Mouse (Mus musculus): Measurements from ENCODE around the gene L2hgdh. TPM values are rescaled to one million over a fixed set of nuclear protein-coding genes. Genes with fewer than 3 reads are reported as not detected.

The L2hgdh gene
- polyA plus RNA-seq, 1 experiment from 2014 or later = 18.4 TPM

DNA sequence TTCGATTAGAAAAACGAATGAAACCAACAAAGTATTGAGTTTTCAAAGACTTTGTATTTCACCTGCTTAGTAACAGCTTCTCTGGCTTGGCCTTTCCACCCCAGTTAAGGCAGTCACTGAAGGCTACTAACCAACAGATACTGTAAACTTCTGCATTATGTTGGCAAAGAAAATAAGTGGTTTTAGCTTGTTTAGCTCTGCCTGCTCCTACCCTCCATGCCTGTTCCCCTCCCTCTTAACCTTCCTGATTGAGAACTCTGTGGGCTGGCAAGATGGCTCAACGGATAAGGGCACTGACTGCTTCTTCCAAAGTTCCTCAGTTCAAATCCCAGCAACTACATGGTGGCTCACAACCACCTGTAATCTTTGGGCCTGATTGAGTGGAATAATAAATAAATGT lies 9.2 kb upstream of the L2hgdh start:
- Histone ChIP-seq H3K27me3 (ENCODE audit: control insufficient read depth, insufficient read depth, low read length) (no peaks in the 10 kb centered on the region), H3K4me2 (ENCODE audit: low read depth, low read length) (no peak overlapping the region; the same call in 1 of the 2 replicates), H3K4me1 (ENCODE audit: control insufficient read depth, insufficient read depth, low read length) (0 out of 2 replicates have a peak, but pooled peaks cover 2% of the 10 kb centered on the region), H3K9me3 (replicated peaks; ENCODE audit: control insufficient read depth, low read length) (no peaks in the 10 kb centered on the region), H3K9ac (ENCODE audit: low read length) (peak overlapping the region; percentile 46; the same call in 1 of the 2 replicates), H3K27ac (ENCODE audit: low read length) (peak overlapping the region; percentile 35), H3K36me3 (ENCODE audit: control insufficient read depth, insufficient read depth) (no peaks in the 10 kb centered on the region), H3K4me3 (ENCODE audit: low read length) (no peak overlapping the region)
- WGBS = 59% methylated on average over 3 of the region's 3 CpGs
- ATAC-seq (replicated peaks; ENCODE audit: extremely low read depth, insufficient read depth, low FRiP score) = no peak

- WGBS = 4% methylated on average over 2 of the region's 2 CpGs
- no peak overlapping the region for H3K4me3 ChIP-seq (ENCODE audit: low read length)
- H3K4me2 ChIP-seq (ENCODE audit: low read depth, low read length) = no peak overlapping the region; the same call in 1 of the 2 replicates
- H3K36me3 ChIP-seq (ENCODE audit: control insufficient read depth, insufficient read depth) = no peaks in the 10 kb centered on the region
- H3K9me3 ChIP-seq (replicated peaks; ENCODE audit: control insufficient read depth, low read length) = no peaks in the 10 kb centered on the region
- H3K27me3 ChIP-seq (ENCODE audit: control insufficient read depth, insufficient read depth, low read length) = no peaks in the 10 kb centered on the region
- no peak overlapping the region for H3K27ac ChIP-seq (ENCODE audit: low read length)
- H3K9ac ChIP-seq (ENCODE audit: low read length) = peak overlapping the region; percentile 46; the same call in 1 of the 2 replicates
- 0 out of 2 replicates have a peak, but pooled peaks cover 2% of the 10 kb centered on the region for H3K4me1 ChIP-seq (ENCODE audit: control insufficient read depth, insufficient read depth, low read length)
- peak; percentile 63; the same call in 1 of the 2 replicates for ATAC-seq (replicated peaks; ENCODE audit: extremely low read depth, insufficient read depth, low FRiP score)
Measured at GRCm38 (mm10) chr12:69733518-69733917, 8.8 kb upstream of the L2hgdh start.

DNA sequence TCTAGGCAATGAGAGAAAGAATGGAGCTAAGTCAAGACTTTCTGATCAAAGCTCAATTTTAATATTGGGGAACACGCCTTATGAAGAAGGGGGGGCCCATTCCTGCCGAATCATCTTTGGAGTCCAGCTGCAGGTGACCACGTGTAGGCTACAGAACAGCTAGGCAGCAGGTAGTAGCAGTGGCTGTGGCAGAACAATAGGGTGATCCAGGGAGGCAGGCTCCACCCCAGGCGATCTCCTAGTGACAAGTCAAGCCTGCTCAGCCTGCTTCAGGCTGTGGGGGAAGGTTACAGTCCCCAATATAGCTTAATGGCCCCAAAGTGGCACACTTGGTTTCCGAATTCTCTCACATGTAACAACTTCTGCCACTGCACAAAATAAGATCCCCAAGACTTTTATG lies 7.5 kb upstream of the L2hgdh start:
- Histone ChIP-seq H3K27me3 (ENCODE audit: control insufficient read depth, insufficient read depth, low read length) (no peaks in the 10 kb centered on the region), H3K4me1 (ENCODE audit: control insufficient read depth, insufficient read depth, low read length) (0 out of 2 replicates have a peak, but pooled peaks cover 2% of the 10 kb centered on the region), H3K27ac (ENCODE audit: low read length) (no peak overlapping the region), H3K9ac (ENCODE audit: low read length) (no peak overlapping the region), H3K4me3 (ENCODE audit: low read length) (no peak overlapping the region), H3K4me2 (ENCODE audit: low read depth, low read length) (no peak overlapping the region), H3K36me3 (ENCODE audit: control insufficient read depth, insufficient read depth) (no peaks in the 10 kb centered on the region), H3K9me3 (replicated peaks; ENCODE audit: control insufficient read depth, low read length) (no peaks in the 10 kb centered on the region)
- ATAC-seq (replicated peaks; ENCODE audit: extremely low read depth, insufficient read depth, low FRiP score) = no peak
- WGBS = 51% methylated on average over 5 of the region's 5 CpGs

DNA sequence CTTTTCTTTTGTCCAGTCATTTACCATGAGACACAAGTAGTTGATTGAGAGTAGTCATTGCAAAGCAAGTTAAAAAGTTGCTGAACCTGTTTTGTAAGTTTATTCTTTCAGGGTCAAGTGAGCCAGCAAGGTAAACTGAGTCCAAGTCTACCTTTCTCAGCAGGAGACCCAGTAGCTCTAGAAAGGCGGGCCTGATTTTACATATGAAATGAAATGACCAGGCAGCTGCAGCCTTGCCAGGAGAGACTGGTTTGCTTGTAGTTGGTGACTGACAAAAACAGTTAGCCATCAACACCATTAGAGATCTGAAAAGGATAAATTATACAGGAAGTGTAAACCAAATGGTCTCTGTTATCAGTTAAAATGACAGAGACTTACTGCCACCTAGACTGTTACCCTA lies 5.6 kb upstream of the L2hgdh start:
- H3K4me2 ChIP-seq (ENCODE audit: low read depth, low read length) = no peak overlapping the region
- H3K27me3 ChIP-seq (ENCODE audit: control insufficient read depth, insufficient read depth, low read length) = no peaks in the 10 kb centered on the region
- H3K9me3 ChIP-seq (replicated peaks; ENCODE audit: control insufficient read depth, low read length) = no peaks in the 10 kb centered on the region
- no peak for ATAC-seq (replicated peaks; ENCODE audit: extremely low read depth, insufficient read depth, low FRiP score)
- peaks cover 8% of the 10 kb centered on the region for H3K4me1 ChIP-seq (ENCODE audit: control insufficient read depth, insufficient read depth, low read length)
- H3K4me3 ChIP-seq (ENCODE audit: low read length) = no peak overlapping the region
- no peak overlapping the region for H3K27ac ChIP-seq (ENCODE audit: low read length)
- H3K36me3 ChIP-seq (ENCODE audit: control insufficient read depth, insufficient read depth) = no peaks in the 10 kb centered on the region
- 82% methylated on average over 1 of the region's 1 CpGs for WGBS
- no peak overlapping the region for H3K9ac ChIP-seq (ENCODE audit: low read length)

- no peak for ATAC-seq (replicated peaks; ENCODE audit: extremely low read depth, insufficient read depth, low FRiP score)
- Histone ChIP-seq H3K9me3 (replicated peaks; ENCODE audit: control insufficient read depth, low read length) (no peaks in the 10 kb centered on the region), H3K4me1 (ENCODE audit: control insufficient read depth, insufficient read depth, low read length) (peaks cover 9% of the 10 kb centered on the region), H3K4me2 (ENCODE audit: low read depth, low read length) (no peak overlapping the region), H3K9ac (ENCODE audit: low read length) (no peak overlapping the region), H3K27me3 (ENCODE audit: control insufficient read depth, insufficient read depth, low read length) (no peaks in the 10 kb centered on the region), H3K27ac (ENCODE audit: low read length) (no peak overlapping the region), H3K36me3 (ENCODE audit: control insufficient read depth, insufficient read depth) (no peaks in the 10 kb centered on the region), H3K4me3 (ENCODE audit: low read length) (no peak overlapping the region)
- WGBS = 81% methylated on average over 1 of the region's 1 CpGs
Measured at GRCm38 (mm10) chr12:69729246-69729645, 4.6 kb upstream of the L2hgdh start.

- H3K27ac ChIP-seq (ENCODE audit: low read length) = peak overlapping the region; percentile 87; the same call in 1 of the 2 replicates
- H3K4me1 ChIP-seq (ENCODE audit: control insufficient read depth, insufficient read depth, low read length) = peaks cover 16% of the 10 kb centered on the region
- no peaks in the 10 kb centered on the region for H3K27me3 ChIP-seq (ENCODE audit: control insufficient read depth, insufficient read depth, low read length)
- 3% methylated on average over 24 of the region's 24 CpGs for WGBS
- peaks cover 12% of the 10 kb centered on the region; the same call in 1 of the 2 replicates for H3K36me3 ChIP-seq (ENCODE audit: control insufficient read depth, insufficient read depth)
- ATAC-seq (replicated peaks; ENCODE audit: extremely low read depth, insufficient read depth, low FRiP score) = no peak
- H3K9me3 ChIP-seq (replicated peaks; ENCODE audit: control insufficient read depth, low read length) = peaks cover 4% of the 10 kb centered on the region
- peak overlapping the region; percentile 78 for H3K4me2 ChIP-seq (ENCODE audit: low read depth, low read length)
- H3K9ac ChIP-seq (ENCODE audit: low read length) = peak overlapping the region; percentile 79
- peak overlapping the region; percentile 72 for H3K4me3 ChIP-seq (ENCODE audit: low read length)
Measured at GRCm38 (mm10) chr12:69724018-69724710, 509 bp downstream of the L2hgdh start.

- Histone ChIP-seq H3K4me1 (ENCODE audit: control insufficient read depth, insufficient read depth, low read length) (peaks cover 16% of the 10 kb centered on the region), H3K36me3 (ENCODE audit: control insufficient read depth, insufficient read depth) (peaks cover 12% of the 10 kb centered on the region; the same call in 1 of the 2 replicates), H3K9me3 (replicated peaks; ENCODE audit: control insufficient read depth, low read length) (peaks cover 6% of the 10 kb centered on the region), H3K4me2 (ENCODE audit: low read depth, low read length) (peak overlapping the region; percentile 78; the same call in 1 of the 2 replicates), H3K27ac (ENCODE audit: low read length) (no peak overlapping the region), H3K9ac (ENCODE audit: low read length) (no peak overlapping the region), H3K27me3 (ENCODE audit: control insufficient read depth, insufficient read depth, low read length) (no peaks in the 10 kb centered on the region), H3K4me3 (ENCODE audit: low read length) (no peak overlapping the region; the same call in 1 of the 2 replicates)
- ATAC-seq (replicated peaks; ENCODE audit: extremely low read depth, insufficient read depth, low FRiP score) = no peak
- WGBS = 58% methylated on average over 2 of the region's 2 CpGs
Measured at GRCm38 (mm10) chr12:69723376-69723775, 1.3 kb downstream of the L2hgdh start.

DNA sequence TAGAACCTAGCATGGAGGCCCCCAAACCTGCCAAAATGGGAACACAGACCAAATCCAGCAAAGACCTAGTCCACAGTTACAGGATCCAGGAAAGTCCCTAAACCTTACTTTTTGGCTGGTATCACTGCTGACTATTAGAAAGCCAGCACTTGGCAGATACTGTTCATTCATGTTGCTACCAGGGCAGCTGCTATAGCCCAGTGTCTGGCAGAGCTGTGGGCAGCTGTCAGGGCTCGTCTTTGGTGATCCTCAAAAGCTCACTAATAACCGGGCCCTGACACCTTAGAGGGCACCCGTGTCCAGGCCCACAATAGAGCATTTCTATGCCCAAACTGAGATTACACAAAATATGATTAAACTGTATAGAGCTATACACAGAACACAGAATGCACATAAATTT lies 1.8 kb downstream of the L2hgdh start:
- Histone ChIP-seq H3K36me3 (ENCODE audit: control insufficient read depth, insufficient read depth) (peaks cover 15% of the 10 kb centered on the region; the same call in 1 of the 2 replicates), H3K4me2 (ENCODE audit: low read depth, low read length) (no peak overlapping the region), H3K27me3 (ENCODE audit: control insufficient read depth, insufficient read depth, low read length) (no peaks in the 10 kb centered on the region), H3K9me3 (replicated peaks; ENCODE audit: control insufficient read depth, low read length) (peaks cover 8% of the 10 kb centered on the region), H3K27ac (ENCODE audit: low read length) (no peak overlapping the region), H3K9ac (ENCODE audit: low read length) (no peak overlapping the region), H3K4me3 (ENCODE audit: low read length) (no peak overlapping the region), H3K4me1 (ENCODE audit: control insufficient read depth, insufficient read depth, low read length) (peaks cover 16% of the 10 kb centered on the region)
- 89% methylated on average over 3 of the region's 3 CpGs for WGBS
- no peak for ATAC-seq (replicated peaks; ENCODE audit: extremely low read depth, insufficient read depth, low FRiP score)

- Histone ChIP-seq H3K27me3 (ENCODE audit: control insufficient read depth, insufficient read depth, low read length) (no peaks in the 10 kb centered on the region), H3K9ac (ENCODE audit: low read length) (no peak overlapping the region), H3K9me3 (replicated peaks; ENCODE audit: control insufficient read depth, low read length) (0 out of 2 replicates have a peak, but pooled peaks cover 2% of the 10 kb centered on the region), H3K4me2 (ENCODE audit: low read depth, low read length) (no peak overlapping the region), H3K4me3 (ENCODE audit: low read length) (no peak overlapping the region), H3K27ac (ENCODE audit: low read length) (no peak overlapping the region), H3K36me3 (ENCODE audit: control insufficient read depth, insufficient read depth) (peaks cover 5% of the 10 kb centered on the region), H3K4me1 (ENCODE audit: control insufficient read depth, insufficient read depth, low read length) (no peaks in the 10 kb centered on the region)
- no peak for ATAC-seq (replicated peaks; ENCODE audit: extremely low read depth, insufficient read depth, low FRiP score)
Measured at GRCm38 (mm10) chr12:69713628-69714027, 11.0 kb downstream of the L2hgdh start.

Data from heart, embryonic 16.5 days (tissue).